Mouse (Mus musculus) forebrain, embryonic 13.5 days (tissue): Measurements from ENCODE around the gene Fsd1. TPM values are rescaled to one million over a fixed set of nuclear protein-coding genes. Genes with fewer than 3 reads are reported as not detected.
A peak's percentile ranks its signal among the peaks of the same experiment; 100 is the strongest.

Experiments used
- ATAC-seq: fragments of 200-750 bp; cut with Nextera tagmentation; 2 replicates; pipeline ENCODE4 v1.8.0; 2017
- H3K27ac ChIP-seq: fragments of 300-500 bp; sonication (generic); 2 replicates; pipeline ENCODE4 v1.5.1; 2015; ENCODE audit warnings: inconsistent platforms, mild to moderate bottlenecking, moderate library complexity
- H3K27me3 ChIP-seq: fragments of 300-500 bp; sonication (generic); 2 replicates; pipeline ENCODE4 v1.6.1; 2015; ENCODE audit warnings: mild to moderate bottlenecking, inconsistent platforms
- H3K36me3 ChIP-seq: fragments of 300-500 bp; sonication (generic); 2 replicates; pipeline ENCODE4 v1.6.1; 2015; ENCODE audit warnings: mild to moderate bottlenecking, inconsistent platforms; ENCODE audit not compliant: poor library complexity, severe bottlenecking
- H3K4me1 ChIP-seq: fragments of 300-500 bp; sonication (generic); 2 replicates; pipeline ENCODE4 v1.6.1; 2015; ENCODE audit warnings: inconsistent platforms
- H3K4me2 ChIP-seq: fragments of 300-500 bp; sonication (generic); 2 replicates; pipeline ENCODE4 v1.6.1; 2015; ENCODE audit warnings: inconsistent platforms, mild to moderate bottlenecking, moderate library complexity
- H3K4me3 ChIP-seq: fragments of 300-500 bp; sonication (generic); 2 replicates; pipeline ENCODE4 v1.5.1; 2015; ENCODE audit warnings: mild to moderate bottlenecking, inconsistent platforms
- H3K9ac ChIP-seq: fragments of 300-500 bp; sonication (generic); 2 replicates; pipeline ENCODE4 v1.6.1; 2015; ENCODE audit warnings: mild to moderate bottlenecking, inconsistent platforms
- H3K9me3 ChIP-seq: fragments of 300-500 bp; sonication (generic); replicated peaks from 2 replicates; pipeline ENCODE4 v1.6.1; 2016; ENCODE audit warnings: inconsistent platforms
- WGBS: fragments of 180-500 bp; shearing (Covaris S2); methylation state at CpG from one replicate; pipeline ENCODE4 v1.1.7; 2015; 5-methylcytosine and 5-hydroxymethylcytosine counted together
- polyA plus RNA-seq: library from polyadenylated mRNA; unstranded; fragments of >200 nt; fragmentation: Nextera tagmentation; extraction: Ambion mirVana; gene quantifications from 2 replicates; pipeline ENCODE4 v1.2.1, GENCODE M21; 2015

Gene Fsd1
- polyA plus RNA-seq, 1 experiment from 2014 or later: 96.0 TPM

GRCm38 (mm10) chr17:55956129-55956528 lies 30.2 kb upstream of the Fsd1 start:
- Histone ChIP-seq H3K9ac (peak overlapping the region; percentile 70), H3K4me1 (peaks cover 35% of the 10 kb centered on the region), H3K4me2 (peak overlapping the region; percentile 79), H3K27me3 (peaks cover 25% of the 10 kb centered on the region), H3K27ac (no peak overlapping the region), H3K36me3 (no peaks in the 10 kb centered on the region; the same call in 1 of the 2 replicates), H3K4me3 (peak overlapping the region; percentile 52), H3K9me3 (no peaks in the 10 kb centered on the region)
- 0% methylated on average over 26 of the region's 26 CpGs for WGBS
- ATAC-seq: peak; percentile 22

GRCm38 (mm10) chr17:55956591-55956990 lies 29.7 kb upstream of the Fsd1 start:
- Histone ChIP-seq H3K4me2 (peak overlapping the region; percentile 79), H3K27me3 (peaks cover 23% of the 10 kb centered on the region), H3K36me3 (peaks cover 4% of the 10 kb centered on the region), H3K4me1 (peaks cover 35% of the 10 kb centered on the region), H3K27ac (no peak overlapping the region), H3K9ac (peak overlapping the region; percentile 70), H3K9me3 (no peaks in the 10 kb centered on the region), H3K4me3 (peak overlapping the region; percentile 52)
- ATAC-seq: no peak
- 30% methylated on average over 6 of the region's 6 CpGs for WGBS

DNA sequence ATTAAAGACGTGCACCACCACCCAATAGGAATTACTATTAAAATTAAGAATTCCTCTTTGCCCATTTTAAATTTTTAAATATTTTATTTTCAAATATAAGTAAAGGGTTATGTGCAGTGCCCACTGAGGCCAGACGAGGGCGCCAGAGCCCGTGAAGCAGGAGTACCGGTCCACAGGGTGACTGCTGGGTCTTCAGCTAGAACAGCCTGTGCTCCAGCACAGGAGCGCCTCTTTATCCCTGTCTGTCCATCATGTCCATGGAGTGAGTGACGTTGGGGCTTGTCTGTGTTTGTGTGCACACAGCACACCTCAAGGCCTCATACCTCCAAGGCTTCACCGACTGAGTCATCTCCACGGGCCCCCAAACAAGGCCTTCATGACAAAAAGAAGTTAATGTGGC lies 29.1 kb upstream of the Fsd1 start:
- Histone ChIP-seq H3K4me2 (peak overlapping the region; percentile 79), H3K9me3 (no peaks in the 10 kb centered on the region), H3K27ac (peak overlapping the region; percentile 54; the same call in 1 of the 2 replicates), H3K9ac (peak overlapping the region; percentile 21; the same call in 1 of the 2 replicates), H3K4me1 (peaks cover 35% of the 10 kb centered on the region), H3K4me3 (peak overlapping the region; percentile 9; the same call in 1 of the 2 replicates), H3K27me3 (peaks cover 20% of the 10 kb centered on the region), H3K36me3 (peaks cover 9% of the 10 kb centered on the region)
- ATAC-seq: peak; percentile 30; the same call in 1 of the 2 replicates
- WGBS: 12% methylated on average over 9 of the region's 9 CpGs

DNA sequence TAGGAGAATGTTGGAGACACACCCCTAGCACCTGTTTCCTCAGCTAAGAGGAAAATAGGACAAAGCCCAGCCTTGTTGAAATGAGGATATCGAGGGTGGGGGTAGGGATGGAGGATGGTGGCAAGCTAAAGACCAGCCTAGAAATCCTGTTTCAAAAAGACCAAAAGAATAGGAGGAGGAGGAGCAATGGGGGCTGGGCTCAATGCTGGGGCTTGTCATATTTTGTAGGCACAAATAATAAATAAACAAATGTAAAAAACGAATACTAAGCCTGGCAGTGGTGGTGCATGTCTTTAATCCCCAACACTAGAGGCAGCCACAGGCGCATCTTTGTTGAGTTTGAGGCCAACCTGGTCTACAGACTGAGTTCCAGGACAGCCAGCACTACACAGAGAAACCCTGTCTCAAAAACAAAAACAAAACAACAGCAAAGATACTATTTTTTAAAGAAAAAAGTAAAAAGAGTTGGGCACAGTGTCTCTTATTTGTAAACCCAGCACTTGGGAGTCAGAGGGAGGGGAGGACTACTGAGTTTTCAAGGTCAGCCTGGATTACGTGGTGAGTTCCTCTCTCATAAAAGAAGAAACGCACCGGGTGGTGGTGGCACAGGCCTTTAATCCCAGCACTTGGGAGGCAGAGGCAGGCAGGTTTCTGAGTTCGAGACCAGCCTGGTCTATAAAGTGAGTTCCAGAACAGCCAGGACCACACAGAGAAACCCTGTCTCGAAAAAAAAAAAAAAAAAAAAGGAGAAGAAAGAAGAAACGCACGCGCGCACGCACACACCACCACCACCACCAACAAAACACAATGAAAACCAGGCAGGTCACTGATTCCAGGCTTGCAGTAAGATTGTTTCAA lies 28.4 kb upstream of the Fsd1 start:
- Histone ChIP-seq H3K36me3 (peaks cover 13% of the 10 kb centered on the region), H3K4me2 (peak overlapping the region; percentile 64), H3K27me3 (peaks cover 14% of the 10 kb centered on the region), H3K4me3 (peak overlapping the region; percentile 52), H3K9ac (peak overlapping the region; percentile 61), H3K4me1 (peaks cover 35% of the 10 kb centered on the region), H3K27ac (peak overlapping the region; percentile 95), H3K9me3 (no peaks in the 10 kb centered on the region)
- 76% methylated on average over 13 of the region's 13 CpGs for WGBS
- ATAC-seq: no peak

DNA sequence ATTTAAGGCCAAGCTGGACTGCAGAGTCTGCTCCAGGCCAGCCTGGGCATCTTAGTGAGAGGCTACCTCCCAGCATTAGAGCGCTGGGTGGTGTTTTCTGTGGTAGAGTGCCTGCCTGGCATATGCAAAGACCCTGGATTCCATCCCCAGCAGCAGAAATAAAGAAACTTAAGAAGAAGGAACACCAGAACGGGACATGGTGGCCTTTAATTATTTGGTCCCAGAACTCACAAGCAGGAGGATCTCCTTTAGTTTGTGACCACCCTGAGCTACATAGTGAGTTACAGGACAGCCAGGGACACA lies 27.8 kb upstream of the Fsd1 start:
- WGBS: 35% methylated on average over 2 of the region's 2 CpGs
- Histone ChIP-seq H3K27me3 (peaks cover 14% of the 10 kb centered on the region), H3K36me3 (peaks cover 13% of the 10 kb centered on the region), H3K4me3 (peak overlapping the region; percentile 52), H3K9me3 (no peaks in the 10 kb centered on the region), H3K4me2 (peak overlapping the region; percentile 64), H3K4me1 (peaks cover 35% of the 10 kb centered on the region), H3K9ac (peak overlapping the region; percentile 61), H3K27ac (peak overlapping the region; percentile 95)
- no peak for ATAC-seq

DNA sequence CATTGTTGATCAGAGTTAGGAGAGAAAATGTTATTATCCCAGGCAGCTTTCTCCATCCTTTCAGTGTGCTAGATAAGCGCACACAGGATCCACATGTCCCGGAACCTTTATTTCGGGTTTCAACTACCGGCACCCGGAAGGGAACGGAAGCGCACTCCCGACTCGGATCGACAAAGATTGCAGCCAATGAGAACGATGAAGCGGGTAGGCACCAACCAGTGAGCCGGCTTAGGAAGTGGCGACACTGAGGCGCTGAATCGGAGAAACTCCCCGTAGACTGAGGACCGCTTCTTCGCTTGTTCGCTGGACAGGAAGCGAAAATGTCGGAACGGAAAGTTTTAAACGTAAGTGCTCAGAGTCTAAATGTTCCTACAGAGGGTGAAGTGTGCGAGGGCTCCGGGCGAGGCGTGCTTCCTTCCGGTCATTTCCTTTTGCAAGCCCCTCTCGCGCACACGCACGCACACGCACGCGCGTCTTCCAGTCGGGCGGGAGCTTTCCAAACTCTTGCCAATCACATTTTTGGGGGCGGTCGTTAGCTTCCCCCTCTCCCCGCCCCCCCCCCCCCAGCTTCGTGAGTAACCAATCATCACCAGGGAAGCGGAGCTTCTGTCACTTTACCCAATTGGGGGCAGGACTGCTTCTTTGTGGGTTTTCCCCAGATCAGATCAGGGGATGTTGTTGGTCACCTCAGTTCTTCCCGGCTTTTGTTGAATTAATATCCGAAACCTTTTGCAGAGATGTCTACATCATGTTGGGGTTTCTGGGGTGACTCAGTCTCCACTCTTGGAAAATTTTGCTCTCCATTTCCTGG lies 27.2 kb upstream of the Fsd1 start, which contains the start of gene Yju2:
Yju2 (plus strand) TSS at position 182 of the 811 bp plus-strand sequence.
- Histone ChIP-seq H3K9ac (peak within 1 kb of the TSS; percentile 68), H3K4me1 (peaks cover 35% of the 10 kb centered on the region), H3K27ac (peak within 1 kb of the TSS; percentile 95), H3K36me3 (peaks cover 18% of the 10 kb centered on the region), H3K4me3 (peak within 1 kb of the TSS; percentile 52), H3K9me3 (no peaks in the 10 kb centered on the region), H3K27me3 (peaks cover 10% of the 10 kb centered on the region), H3K4me2 (peak within 1 kb of the TSS; percentile 64)
- WGBS: under 1% methylated on average over 46 of the region's 46 CpGs
- peak; percentile 93 for ATAC-seq

GRCm38 (mm10) chr17:55959946-55960740 lies 26.2 kb upstream of the Fsd1 start:
- 74% methylated on average over 10 of the region's 10 CpGs for WGBS
- peak overlapping the region; percentile 52 for H3K4me3 ChIP-seq
- H3K36me3 ChIP-seq: peaks cover 28% of the 10 kb centered on the region
- peak overlapping the region; percentile 56 for H3K9ac ChIP-seq
- H3K4me2 ChIP-seq: peak overlapping the region; percentile 64
- H3K27me3 ChIP-seq: no peaks in the 10 kb centered on the region
- ATAC-seq: no peak
- H3K4me1 ChIP-seq: peaks cover 35% of the 10 kb centered on the region
- no peaks in the 10 kb centered on the region for H3K9me3 ChIP-seq
- peak overlapping the region; percentile 95 for H3K27ac ChIP-seq

- Histone ChIP-seq H3K9ac (no peak overlapping the region), H3K27me3 (no peaks in the 10 kb centered on the region), H3K4me2 (no peak overlapping the region), H3K4me3 (no peak overlapping the region), H3K9me3 (no peaks in the 10 kb centered on the region), H3K4me1 (peaks cover 35% of the 10 kb centered on the region), H3K27ac (no peak overlapping the region), H3K36me3 (peaks cover 32% of the 10 kb centered on the region)
- no peak for ATAC-seq
Observed at GRCm38 (mm10) chr17:55960791-55961190, 25.5 kb upstream of the Fsd1 start.

- H3K4me3 ChIP-seq: no peak overlapping the region
- WGBS: 97% methylated on average over 7 of the region's 7 CpGs
- H3K4me2 ChIP-seq: no peak overlapping the region
- H3K4me1 ChIP-seq: peaks cover 28% of the 10 kb centered on the region
- ATAC-seq: no peak
- H3K27ac ChIP-seq: no peak overlapping the region
- no peaks in the 10 kb centered on the region for H3K9me3 ChIP-seq
- H3K36me3 ChIP-seq: peaks cover 41% of the 10 kb centered on the region
- no peaks in the 10 kb centered on the region for H3K27me3 ChIP-seq
- H3K9ac ChIP-seq: no peak overlapping the region
Observed at GRCm38 (mm10) chr17:55961631-55962030, 24.7 kb upstream of the Fsd1 start.

DNA sequence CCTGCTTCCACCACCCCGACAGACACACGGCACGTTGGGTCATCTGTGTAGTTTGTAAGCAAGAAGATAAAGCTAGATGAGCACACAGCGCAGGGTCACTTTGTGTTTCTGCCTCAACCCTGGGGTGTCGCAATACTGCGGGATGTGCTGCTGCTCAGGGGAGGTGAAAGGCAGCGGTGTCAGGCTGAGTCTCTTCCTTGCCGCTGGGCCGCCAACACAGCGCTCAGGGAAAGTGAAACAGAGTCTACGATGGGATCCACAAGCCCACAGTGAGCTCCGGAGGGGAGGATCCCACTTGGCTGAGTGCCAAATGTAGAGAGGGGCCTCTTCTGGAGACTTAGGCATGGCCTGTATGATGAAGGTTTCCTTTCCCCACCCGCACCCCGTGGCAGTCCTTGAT lies 23.1 kb upstream of the Fsd1 start:
- H3K4me1 ChIP-seq: peaks cover 14% of the 10 kb centered on the region
- ATAC-seq: no peak
- no peak overlapping the region for H3K4me3 ChIP-seq
- H3K36me3 ChIP-seq: peaks cover 56% of the 10 kb centered on the region
- H3K9me3 ChIP-seq: no peaks in the 10 kb centered on the region
- H3K4me2 ChIP-seq: no peak overlapping the region
- WGBS: 82% methylated on average over 14 of the region's 14 CpGs
- no peak overlapping the region for H3K27ac ChIP-seq
- H3K27me3 ChIP-seq: no peaks in the 10 kb centered on the region
- H3K9ac ChIP-seq: no peak overlapping the region

DNA sequence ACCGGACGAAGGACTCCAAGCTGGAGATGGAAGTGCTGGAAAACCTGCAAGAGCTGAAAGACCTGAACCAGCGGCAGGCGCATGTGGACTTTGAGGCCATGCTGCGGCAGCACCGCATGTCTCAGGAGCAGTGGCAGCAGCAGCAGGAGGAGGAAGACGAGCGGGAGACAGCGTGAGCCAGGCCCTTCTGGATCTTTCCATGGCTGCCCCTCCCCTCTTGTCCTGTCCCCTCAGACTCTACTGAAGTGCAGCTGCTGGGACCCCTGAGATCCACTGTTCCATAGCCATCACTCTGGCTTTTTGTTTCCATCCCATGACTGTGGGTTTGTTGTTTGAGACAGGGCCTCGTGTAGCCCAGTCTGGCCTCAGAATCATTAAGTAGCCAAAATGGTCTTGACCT lies 21.8 kb upstream of the Fsd1 start:
- Histone ChIP-seq H3K4me3 (no peak overlapping the region), H3K9me3 (no peaks in the 10 kb centered on the region), H3K9ac (no peak overlapping the region), H3K27ac (no peak overlapping the region), H3K4me2 (no peak overlapping the region), H3K27me3 (no peaks in the 10 kb centered on the region), H3K4me1 (peaks cover 12% of the 10 kb centered on the region), H3K36me3 (peaks cover 59% of the 10 kb centered on the region)
- no peak for ATAC-seq
- 93% methylated on average over 10 of the region's 10 CpGs for WGBS
